Mouse (Mus musculus) liver, embryonic 13.5 days (tissue): ENCODE results near the gene Ninj2. TPM values are rescaled to one million over a fixed set of nuclear protein-coding genes. Genes with fewer than 3 reads are reported as not detected.
A peak's percentile ranks its signal among the peaks of the same experiment; 100 is the strongest.

Source experiments
- ATAC-seq: fragments of 200-750 bp; cut with Nextera tagmentation; 2 replicates; pipeline ENCODE4 v1.8.0; 2017; ENCODE audit warnings: low read depth, mild to moderate bottlenecking, moderate number of reproducible peaks, moderate library complexity
- DNase-seq: peaks from one replicate; pipeline ENCODE4 v3.0.0; 2022
- H3K27ac ChIP-seq: fragments of 300-500 bp; sonication (generic); 2 replicates; pipeline ENCODE4 v1.5.1; 2015; ENCODE audit warnings: moderate library complexity, mild to moderate bottlenecking, inconsistent platforms
- H3K27me3 ChIP-seq: fragments of 300-500 bp; sonication (generic); 2 replicates; pipeline ENCODE4 v1.6.1; 2015; ENCODE audit warnings: mild to moderate bottlenecking, inconsistent platforms
- H3K36me3 ChIP-seq: fragments of 300-500 bp; sonication (generic); 2 replicates; pipeline ENCODE4 v1.6.1; 2015; ENCODE audit warnings: mild to moderate bottlenecking, inconsistent platforms
- H3K4me1 ChIP-seq: fragments of 300-500 bp; sonication (generic); replicated peaks from 2 replicates; pipeline ENCODE4 v1.6.1; 2015; ENCODE audit warnings: inconsistent platforms
- H3K4me2 ChIP-seq: fragments of 300-500 bp; sonication (generic); 2 replicates; pipeline ENCODE4 v1.6.1; 2015; ENCODE audit warnings: inconsistent platforms, mild to moderate bottlenecking, moderate library complexity
- H3K4me3 ChIP-seq: fragments of 300-500 bp; sonication (generic); replicated peaks from 2 replicates; pipeline ENCODE4 v1.5.1; 2015; ENCODE audit warnings: mild to moderate bottlenecking, inconsistent platforms
- H3K9ac ChIP-seq: fragments of 300-500 bp; sonication (generic); 2 replicates; pipeline ENCODE4 v1.6.1; 2015; ENCODE audit warnings: mild to moderate bottlenecking, inconsistent platforms
- H3K9me3 ChIP-seq: fragments of 300-500 bp; sonication (generic); replicated peaks from 2 replicates; pipeline ENCODE4 v1.6.1; 2016; ENCODE audit warnings: inconsistent platforms
- WGBS: fragments of 180-500 bp; shearing (Covaris S2); methylation state at CpG from one replicate; pipeline ENCODE4 v1.1.7; 2015; ENCODE audit not compliant: insufficient replicate concordance; 5-methylcytosine and 5-hydroxymethylcytosine counted together
- polyA plus RNA-seq: library from polyadenylated mRNA; unstranded; fragments of >200 nt; fragmentation: Nextera tagmentation; extraction: Ambion mirVana; gene quantifications from 2 replicates; pipeline ENCODE4 v1.2.1, GENCODE M21; 2015

The Ninj2 gene
- polyA plus RNA-seq, 1 experiment from 2014 or later = not detected

GRCm38 (mm10) chr6:120180492-120180891 is 87.3 kb downstream of the Ninj2 start:
- H3K27me3 ChIP-seq = no peaks in the 10 kb centered on the region
- peak overlapping the region; percentile 87 for H3K27ac ChIP-seq
- peaks cover 58% of the 10 kb centered on the region for H3K4me1 ChIP-seq
- no peaks in the 10 kb centered on the region for H3K36me3 ChIP-seq
- no peak for ATAC-seq
- H3K9me3 ChIP-seq = no peaks in the 10 kb centered on the region
- 90% methylated on average over 4 of the region's 4 CpGs for WGBS
- no peak overlapping the region for H3K4me2 ChIP-seq
- no peak overlapping the region for H3K9ac ChIP-seq
- DNase-seq = no peak
- no peak overlapping the region for H3K4me3 ChIP-seq

- no peak overlapping the region for H3K9ac ChIP-seq
- H3K9me3 ChIP-seq = no peaks in the 10 kb centered on the region
- H3K27ac ChIP-seq = peak overlapping the region; percentile 30; the same call in 1 of the 2 replicates
- H3K4me3 ChIP-seq = no peak overlapping the region
- no peaks in the 10 kb centered on the region for H3K36me3 ChIP-seq
- no peak overlapping the region for H3K4me2 ChIP-seq
- WGBS = 80% methylated on average over 5 of the region's 5 CpGs
- peaks cover 8% of the 10 kb centered on the region; the same call in 1 of the 2 replicates for H3K27me3 ChIP-seq
- peaks cover 58% of the 10 kb centered on the region for H3K4me1 ChIP-seq
- DNase-seq = no peak
- no peak for ATAC-seq
Measured at GRCm38 (mm10) chr6:120182160-120182559, 89.0 kb downstream of the Ninj2 start.

DNA sequence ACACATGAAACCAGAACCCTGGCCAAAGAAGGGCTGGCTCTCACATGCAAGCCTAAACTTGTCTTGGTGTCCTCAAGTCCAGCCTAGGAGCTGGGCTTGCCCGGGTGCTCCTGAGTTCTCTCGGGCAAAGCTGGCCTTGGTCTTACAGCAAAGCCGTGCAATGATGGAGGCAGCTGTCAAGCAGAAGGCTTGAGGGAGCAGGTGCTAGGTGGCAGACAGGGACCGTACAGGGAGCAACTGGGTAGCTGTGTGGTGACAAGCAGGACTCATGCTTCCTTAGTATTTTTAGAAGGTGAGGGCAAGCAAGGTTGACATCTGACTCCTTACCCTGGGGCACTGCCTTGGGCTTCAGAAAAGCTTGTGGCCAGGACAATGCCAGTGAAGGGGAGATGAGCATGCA is 90.6 kb downstream of the Ninj2 start:
- no peak overlapping the region for H3K4me3 ChIP-seq
- peaks cover 20% of the 10 kb centered on the region; the same call in 1 of the 2 replicates for H3K27me3 ChIP-seq
- DNase-seq (no peak), ATAC-seq (no peak)
- WGBS = 80% methylated on average over 4 of the region's 4 CpGs
- H3K27ac ChIP-seq = no peak overlapping the region
- no peaks in the 10 kb centered on the region for H3K9me3 ChIP-seq
- H3K36me3 ChIP-seq = no peaks in the 10 kb centered on the region
- peaks cover 58% of the 10 kb centered on the region for H3K4me1 ChIP-seq
- H3K9ac ChIP-seq = no peak overlapping the region
- H3K4me2 ChIP-seq = no peak overlapping the region

- no peak overlapping the region for H3K4me2 ChIP-seq
- H3K4me1 ChIP-seq = peaks cover 53% of the 10 kb centered on the region
- 71% methylated on average over 12 of the region's 12 CpGs for WGBS
- H3K9me3 ChIP-seq = no peaks in the 10 kb centered on the region
- no peaks in the 10 kb centered on the region for H3K36me3 ChIP-seq
- ATAC-seq (no peak), DNase-seq (no peak)
- no peak overlapping the region for H3K4me3 ChIP-seq
- peaks cover 20% of the 10 kb centered on the region; the same call in 1 of the 2 replicates for H3K27me3 ChIP-seq
- no peak overlapping the region for H3K27ac ChIP-seq
- no peak overlapping the region for H3K9ac ChIP-seq
Measured at GRCm38 (mm10) chr6:120185012-120185730, 92.0 kb downstream of the Ninj2 start.

GRCm38 (mm10) chr6:120185756-120186155 is 92.6 kb downstream of the Ninj2 start:
- Histone ChIP-seq H3K9ac (no peak overlapping the region), H3K27me3 (peaks cover 20% of the 10 kb centered on the region; the same call in 1 of the 2 replicates), H3K27ac (no peak overlapping the region), H3K4me1 (peaks cover 52% of the 10 kb centered on the region), H3K4me3 (no peak overlapping the region), H3K4me2 (no peak overlapping the region), H3K36me3 (no peaks in the 10 kb centered on the region), H3K9me3 (no peaks in the 10 kb centered on the region)
- WGBS = 56% methylated on average over 7 of the region's 7 CpGs
- DNase-seq (no peak), ATAC-seq (no peak)

GRCm38 (mm10) chr6:120186594-120186993 is 93.4 kb downstream of the Ninj2 start:
- Histone ChIP-seq H3K4me1 (peaks cover 61% of the 10 kb centered on the region), H3K27me3 (peaks cover 20% of the 10 kb centered on the region; the same call in 1 of the 2 replicates), H3K9ac (no peak overlapping the region), H3K4me3 (no peak overlapping the region), H3K27ac (no peak overlapping the region), H3K36me3 (no peaks in the 10 kb centered on the region), H3K4me2 (no peak overlapping the region), H3K9me3 (no peaks in the 10 kb centered on the region)
- DNase-seq (no peak), ATAC-seq (no peak)
- WGBS = 65% methylated on average over 3 of the region's 3 CpGs

DNA sequence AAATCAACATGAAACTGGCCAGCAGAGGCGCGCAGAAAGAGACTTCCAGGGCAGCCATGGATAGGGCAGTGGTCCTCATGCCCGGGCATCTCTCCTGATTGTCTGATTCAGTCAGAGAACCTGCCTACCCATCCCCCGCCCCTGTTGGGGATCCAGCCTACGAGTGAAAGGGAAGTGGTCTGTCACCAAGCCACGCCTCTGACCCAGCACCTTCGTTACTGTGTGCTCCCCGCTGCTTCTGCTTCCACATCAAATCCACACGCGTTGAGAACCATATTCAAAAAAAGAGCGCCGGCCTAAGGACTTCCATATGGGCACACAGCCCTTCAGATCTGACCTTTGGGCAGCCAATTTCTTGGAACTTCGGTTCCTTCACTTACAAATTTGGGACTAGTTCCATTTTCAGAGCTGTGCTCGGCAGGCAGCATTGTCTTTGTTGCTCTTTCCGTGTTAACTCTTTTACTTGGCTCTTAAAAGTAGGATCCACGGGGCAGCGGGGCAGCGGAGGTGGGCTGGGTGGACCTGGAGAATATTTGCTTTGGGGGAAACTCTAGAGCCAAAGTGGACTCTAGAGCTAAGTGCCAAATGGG is 94.5 kb downstream of the Ninj2 start:
- H3K4me2 ChIP-seq = peak overlapping the region; percentile 64
- DNase-seq = no peak
- WGBS = 7% methylated on average over 18 of the region's 18 CpGs
- peak overlapping the region; percentile 55; the same call in 1 of the 2 replicates for H3K9ac ChIP-seq
- H3K36me3 ChIP-seq = no peaks in the 10 kb centered on the region
- H3K27me3 ChIP-seq = peaks cover 20% of the 10 kb centered on the region; the same call in 1 of the 2 replicates
- H3K9me3 ChIP-seq = no peaks in the 10 kb centered on the region
- peaks cover 70% of the 10 kb centered on the region for H3K4me1 ChIP-seq
- peak overlapping the region; percentile 33 for H3K4me3 ChIP-seq
- ATAC-seq = no peak
- no peak overlapping the region for H3K27ac ChIP-seq

GRCm38 (mm10) chr6:120188376-120189235 is 95.5 kb downstream of the Ninj2 start:
- no peaks in the 10 kb centered on the region for H3K36me3 ChIP-seq
- ATAC-seq (peak; percentile 41), DNase-seq (no peak)
- peaks cover 79% of the 10 kb centered on the region for H3K4me1 ChIP-seq
- peak overlapping the region; percentile 63 for H3K27ac ChIP-seq
- H3K27me3 ChIP-seq = peaks cover 20% of the 10 kb centered on the region; the same call in 1 of the 2 replicates
- H3K9ac ChIP-seq = peak overlapping the region; percentile 55
- WGBS = 22% methylated on average over 24 of the region's 24 CpGs
- H3K4me2 ChIP-seq = peak overlapping the region; percentile 64
- peak overlapping the region; percentile 33 for H3K4me3 ChIP-seq
- H3K9me3 ChIP-seq = no peaks in the 10 kb centered on the region

DNA sequence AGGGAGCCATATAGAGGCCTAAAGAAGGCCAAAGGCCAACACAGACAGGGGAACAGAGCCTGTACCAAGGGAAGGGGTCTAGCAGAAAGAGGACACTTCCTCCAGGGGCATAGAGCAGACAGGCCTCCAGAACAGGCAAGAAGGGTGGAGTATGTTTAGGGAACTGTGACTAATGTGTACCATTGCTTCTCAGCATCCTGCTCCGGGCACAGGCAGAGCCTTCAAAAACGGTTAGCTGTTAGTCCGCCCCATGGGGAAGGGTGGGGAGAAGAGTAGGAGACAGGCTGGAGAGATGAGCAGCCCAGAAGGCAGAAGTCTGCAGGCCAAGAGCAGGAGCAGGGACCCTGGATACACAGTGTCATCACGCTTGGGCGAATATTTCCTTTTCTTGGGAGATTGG is 96.1 kb downstream of the Ninj2 start:
- no peak for ATAC-seq
- H3K9me3 ChIP-seq = no peaks in the 10 kb centered on the region
- H3K4me1 ChIP-seq = peaks cover 83% of the 10 kb centered on the region
- peaks cover 20% of the 10 kb centered on the region; the same call in 1 of the 2 replicates for H3K27me3 ChIP-seq
- DNase-seq = no peak
- WGBS = 74% methylated on average over 5 of the region's 5 CpGs
- no peaks in the 10 kb centered on the region for H3K36me3 ChIP-seq
- no peak overlapping the region for H3K4me3 ChIP-seq
- H3K27ac ChIP-seq = peak overlapping the region; percentile 63; the same call in 1 of the 2 replicates
- H3K9ac ChIP-seq = 0 out of 2 replicates have a peak overlapping the region, but pooled peaks have one; percentile 22
- H3K4me2 ChIP-seq = peak overlapping the region; percentile 64; the same call in 1 of the 2 replicates

DNA sequence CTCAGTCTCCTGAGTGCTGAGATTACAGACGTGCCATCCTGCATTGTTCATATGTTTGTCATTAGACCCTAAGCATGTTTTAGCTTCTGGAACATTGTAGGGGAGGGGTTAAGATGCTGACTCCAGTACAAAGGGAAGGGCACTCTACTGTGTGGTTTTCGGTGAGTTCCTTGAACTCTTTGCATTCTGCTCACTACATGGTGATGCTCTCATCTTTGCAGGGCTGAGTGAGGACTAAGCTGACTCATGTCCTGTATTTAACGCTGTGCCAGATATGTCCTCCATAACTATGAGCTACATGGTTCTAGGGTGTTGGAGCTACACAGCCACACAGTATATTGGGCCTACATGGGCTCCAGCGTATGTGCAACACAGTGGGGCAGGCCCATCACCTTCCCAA is 97.2 kb downstream of the Ninj2 start:
- Histone ChIP-seq H3K9ac (no peak overlapping the region), H3K4me2 (no peak overlapping the region), H3K9me3 (no peaks in the 10 kb centered on the region), H3K4me1 (peaks cover 79% of the 10 kb centered on the region), H3K36me3 (no peaks in the 10 kb centered on the region), H3K27ac (0 out of 2 replicates have a peak overlapping the region, but pooled peaks have one; percentile 47), H3K27me3 (peaks cover 20% of the 10 kb centered on the region; the same call in 1 of the 2 replicates), H3K4me3 (no peak overlapping the region)
- no peak for ATAC-seq
- 72% methylated on average over 4 of the region's 4 CpGs for WGBS
- no peak for DNase-seq

- no peak for DNase-seq
- WGBS = 61% methylated on average over 4 of the region's 4 CpGs
- peak overlapping the region; percentile 47; the same call in 1 of the 2 replicates for H3K27ac ChIP-seq
- no peaks in the 10 kb centered on the region for H3K36me3 ChIP-seq
- no peak overlapping the region for H3K4me3 ChIP-seq
- peaks cover 20% of the 10 kb centered on the region; the same call in 1 of the 2 replicates for H3K27me3 ChIP-seq
- peaks cover 73% of the 10 kb centered on the region for H3K4me1 ChIP-seq
- H3K9me3 ChIP-seq = no peaks in the 10 kb centered on the region
- H3K9ac ChIP-seq = no peak overlapping the region
- no peak overlapping the region for H3K4me2 ChIP-seq
- no peak for ATAC-seq
Measured at GRCm38 (mm10) chr6:120190912-120191311, 97.8 kb downstream of the Ninj2 start.
